Mouse (Mus musculus) right cerebral cortex, postnatal 10 days (tissue): ENCODE measurements around the gene Cby3.
"Not testable (repeated sequence)": the region's sequence is repeated elsewhere in the genome, so short reads cannot be mapped to it uniquely, and the experiment has no call there.

Source experiments
- DNase-seq, 2 experiments: peaks; one replicate each; pipeline ENCODE4 v3.0.0; 2021; ENCODE audit warnings: low spot score in 2 of 2

The Cby3 gene

GRCm38 (mm10) chr11:50354162-50354561 is at the start of gene Cby3:
TSS of gene Cby3 (plus strand) at chr11:50354462.
- DNase-seq, result no peak

- DNase-seq, result no peak
Measured at GRCm38 (mm10) chr11:50312803-50313202, 41.5 kb upstream of the Cby3 start.

- DNase-seq, result not testable (repeated sequence)
Measured at GRCm38 (mm10) chr11:50319343-50319742, 34.9 kb upstream of the Cby3 start.

- no peak for DNase-seq
Measured at GRCm38 (mm10) chr11:50321239-50321638, 33.0 kb upstream of the Cby3 start.

GRCm38 (mm10) chr11:50322345-50322744 is 31.9 kb upstream of the Cby3 start:
- DNase-seq, result no peak

- DNase-seq, result no peak
Measured at GRCm38 (mm10) chr11:50323843-50324242, 30.4 kb upstream of the Cby3 start.

- DNase-seq, result no peak
Measured at GRCm38 (mm10) chr11:50324751-50325471, 29.4 kb upstream of the Cby3 start.

- DNase-seq, result peak; percentile 99
Measured at GRCm38 (mm10) chr11:50325496-50326301, 28.6 kb upstream of the Cby3 start, which contains the start of gene Canx. TSS of gene Canx (minus strand) at chr11:50325673.

GRCm38 (mm10) chr11:50326302-50326966 is 27.8 kb upstream of the Cby3 start:
- DNase-seq, result no peak

- DNase-seq, result no peak
Measured at GRCm38 (mm10) chr11:50328075-50328625, 26.1 kb upstream of the Cby3 start.

GRCm38 (mm10) chr11:50329378-50329777 is 24.9 kb upstream of the Cby3 start:
- DNase-seq, result no peak

GRCm38 (mm10) chr11:50333181-50333580 is 21.1 kb upstream of the Cby3 start:
- DNase-seq, result no peak

GRCm38 (mm10) chr11:50336126-50336525 is 18.1 kb upstream of the Cby3 start:
- DNase-seq, result no peak

GRCm38 (mm10) chr11:50336891-50337290 is 17.4 kb upstream of the Cby3 start:
- DNase-seq, result no peak

GRCm38 (mm10) chr11:50345486-50345885 is 8.8 kb upstream of the Cby3 start:
- DNase-seq, result no peak

GRCm38 (mm10) chr11:50346256-50347032 is 7.8 kb upstream of the Cby3 start:
- DNase-seq, result no peak

GRCm38 (mm10) chr11:50352177-50352576 is 2.1 kb upstream of the Cby3 start:
- no peak for DNase-seq

- DNase-seq, result no peak
Measured at GRCm38 (mm10) chr11:50354851-50355250, 589 bp downstream of the Cby3 start.

GRCm38 (mm10) chr11:50355395-50355794 is 1.1 kb downstream of the Cby3 start:
- DNase-seq, result no peak

GRCm38 (mm10) chr11:50358950-50359861 is 4.9 kb downstream of the Cby3 start:
- DNase-seq, result peak; percentile 77 to 85
